Mouse (Mus musculus): ENCODE results near the gene Rhpn2. TPM values are rescaled to one million over a fixed set of nuclear protein-coding genes. Genes with fewer than 3 reads are reported as not detected.
A peak's percentile ranks its signal among the peaks of the same experiment; 100 is the strongest.

Gene Rhpn2
- polyA plus RNA-seq, 1 experiment from 2014 or later, result not detected

DNA sequence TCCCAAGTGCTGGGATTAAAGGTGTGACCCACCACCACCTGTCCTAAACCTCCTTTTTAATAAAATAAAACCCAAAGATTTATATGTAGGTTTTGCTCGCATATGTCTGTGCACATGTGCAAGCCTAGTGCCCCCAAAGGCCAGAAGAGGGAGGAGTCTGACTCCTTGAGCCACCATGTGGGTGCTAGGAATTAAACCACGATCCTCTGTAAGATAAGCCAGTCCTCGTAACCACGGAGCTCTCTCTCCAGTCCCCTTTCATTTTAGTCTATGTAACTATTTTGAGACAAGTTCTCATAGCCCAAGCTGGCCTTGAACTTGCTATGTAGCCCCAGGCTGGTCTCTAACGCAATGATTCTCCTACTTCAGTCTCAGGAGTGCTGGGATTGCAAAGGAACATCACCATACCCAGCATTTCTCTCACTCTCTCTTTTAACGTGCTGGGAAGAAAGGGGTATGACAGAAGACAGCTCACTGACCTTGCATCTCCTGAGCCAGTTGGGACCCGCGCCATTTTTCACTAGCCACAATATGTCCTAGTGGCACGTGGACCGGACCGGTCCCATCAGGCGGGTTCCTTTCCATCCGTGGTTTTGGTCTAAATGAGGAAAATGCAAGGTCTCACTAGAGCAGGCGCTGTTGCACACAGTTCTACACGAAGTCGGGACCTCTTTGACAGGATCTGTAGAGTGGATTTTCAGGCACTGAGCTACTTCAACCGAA, 61.9 kb downstream of the Rhpn2 start:
- no peaks in the 10 kb centered on the region for H3K79me2 ChIP-seq (ENCODE audit: inconsistent target)
- peak overlapping the region; percentile 88 for H3K4me3 ChIP-seq (ENCODE audit: inconsistent target)
- H3K36me3 ChIP-seq (ENCODE audit: inconsistent target), result peaks cover 19% of the 10 kb centered on the region; the same call in 1 of the 2 replicates
- 10% methylated on average over 17 of the region's 17 CpGs for WGBS (ENCODE audit: missing documents)
- H3K27ac ChIP-seq, result peak overlapping the region; percentile 49

DNA sequence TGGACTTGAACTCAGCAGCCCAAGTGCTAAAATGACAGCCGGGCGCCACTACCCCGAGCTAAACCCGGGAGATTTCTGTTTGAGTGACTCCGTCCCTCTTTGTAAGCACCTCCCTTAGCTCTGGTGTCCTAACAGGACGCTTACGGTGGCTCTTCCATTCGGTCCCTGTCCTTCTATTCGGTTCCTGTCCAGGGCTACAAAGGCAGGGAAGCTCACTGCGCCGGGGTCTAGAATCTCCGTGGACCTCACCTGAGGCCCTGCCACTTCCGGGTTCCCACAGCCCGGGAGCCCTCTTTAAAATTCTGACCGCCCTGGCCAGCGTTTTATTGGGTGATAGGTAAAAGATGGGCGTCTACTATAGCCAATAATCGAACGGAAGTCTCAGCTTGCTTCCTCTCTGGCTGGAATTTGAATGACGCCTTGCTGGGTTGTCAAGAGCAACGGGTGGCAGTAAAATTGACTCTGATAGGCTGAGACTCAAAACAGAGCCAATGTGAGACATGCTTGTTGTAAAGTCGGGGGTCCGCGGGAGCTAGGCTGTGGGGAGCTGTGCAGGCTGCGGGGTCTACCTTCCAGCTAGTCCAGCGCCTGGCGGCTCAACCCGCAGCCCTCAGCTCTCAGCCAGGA, 62.7 kb downstream of the Rhpn2 start, which contains the start of the genes Faap24 and Cep89:
Gene Faap24, minus strand, starts transcription at position 295 of the 627 bp plus-strand sequence.
Gene Cep89, plus strand, starts transcription at position 494 of the 627 bp plus-strand sequence.
- under 1% methylated on average over 28 of the region's 28 CpGs for WGBS (ENCODE audit: missing documents)
- peak within 1 kb of the TSS; percentile 49 for H3K27ac ChIP-seq
- H3K36me3 ChIP-seq (ENCODE audit: inconsistent target), result peaks cover 19% of the 10 kb centered on the region; the same call in 1 of the 2 replicates
- H3K79me2 ChIP-seq (ENCODE audit: inconsistent target), result no peaks in the 10 kb centered on the region
- H3K4me3 ChIP-seq (ENCODE audit: inconsistent target), result peak within 1 kb of the TSS; percentile 88

DNA sequence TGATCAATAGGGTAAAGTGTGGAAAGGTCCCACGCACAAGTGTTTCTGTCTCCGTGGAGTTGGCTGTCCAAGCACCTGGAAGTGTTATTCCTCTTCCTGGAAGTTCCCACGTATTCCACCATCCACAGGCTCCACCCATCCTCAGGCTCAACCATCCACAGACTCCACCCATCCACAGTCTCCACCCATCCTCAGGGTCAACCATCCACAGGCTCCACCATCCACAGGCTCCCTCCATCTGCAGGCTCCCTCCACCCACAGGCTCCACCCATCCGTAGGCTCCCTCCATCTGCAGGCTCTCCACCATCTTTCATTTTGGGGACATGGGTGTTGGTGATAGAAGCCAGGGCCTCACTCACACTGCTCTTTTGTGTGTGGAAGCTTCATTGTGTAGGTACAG, 67.2 kb downstream of the Rhpn2 start:
- 100% methylated on average over 4 of the region's 4 CpGs for WGBS (ENCODE audit: missing documents)
- no peak overlapping the region for H3K4me3 ChIP-seq (ENCODE audit: inconsistent target)
- no peak overlapping the region for H3K27ac ChIP-seq
- no peaks in the 10 kb centered on the region for H3K36me3 ChIP-seq (ENCODE audit: inconsistent target)
- no peaks in the 10 kb centered on the region for H3K79me2 ChIP-seq (ENCODE audit: inconsistent target)

DNA sequence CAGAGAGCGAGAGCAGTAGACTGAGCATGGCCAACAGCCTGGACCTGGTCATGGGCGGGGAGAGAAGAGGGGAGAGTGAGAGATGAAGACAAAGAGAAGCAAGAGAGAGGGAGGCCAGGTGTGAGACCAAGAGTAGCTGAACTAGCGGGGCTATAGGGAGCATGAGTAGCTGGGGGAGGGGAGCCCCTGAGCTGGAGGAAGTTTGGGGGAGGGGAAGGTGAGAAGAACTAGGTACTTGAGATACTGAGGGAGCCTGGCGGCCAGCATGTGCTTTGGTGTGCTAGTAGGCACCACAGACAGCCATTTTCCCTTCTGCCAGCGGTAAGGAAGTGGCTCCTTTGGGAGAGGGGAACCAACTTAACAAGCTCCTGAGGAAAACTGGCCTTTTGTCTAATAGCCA, 81.3 kb downstream of the Rhpn2 start:
- Histone ChIP-seq H3K27ac (no peak overlapping the region), H3K4me3 (ENCODE audit: inconsistent target) (no peak overlapping the region), H3K36me3 (ENCODE audit: inconsistent target) (no peaks in the 10 kb centered on the region), H3K79me2 (ENCODE audit: inconsistent target) (no peaks in the 10 kb centered on the region)
- 93% methylated on average over 4 of the region's 5 CpGs for WGBS (ENCODE audit: missing documents)

DNA sequence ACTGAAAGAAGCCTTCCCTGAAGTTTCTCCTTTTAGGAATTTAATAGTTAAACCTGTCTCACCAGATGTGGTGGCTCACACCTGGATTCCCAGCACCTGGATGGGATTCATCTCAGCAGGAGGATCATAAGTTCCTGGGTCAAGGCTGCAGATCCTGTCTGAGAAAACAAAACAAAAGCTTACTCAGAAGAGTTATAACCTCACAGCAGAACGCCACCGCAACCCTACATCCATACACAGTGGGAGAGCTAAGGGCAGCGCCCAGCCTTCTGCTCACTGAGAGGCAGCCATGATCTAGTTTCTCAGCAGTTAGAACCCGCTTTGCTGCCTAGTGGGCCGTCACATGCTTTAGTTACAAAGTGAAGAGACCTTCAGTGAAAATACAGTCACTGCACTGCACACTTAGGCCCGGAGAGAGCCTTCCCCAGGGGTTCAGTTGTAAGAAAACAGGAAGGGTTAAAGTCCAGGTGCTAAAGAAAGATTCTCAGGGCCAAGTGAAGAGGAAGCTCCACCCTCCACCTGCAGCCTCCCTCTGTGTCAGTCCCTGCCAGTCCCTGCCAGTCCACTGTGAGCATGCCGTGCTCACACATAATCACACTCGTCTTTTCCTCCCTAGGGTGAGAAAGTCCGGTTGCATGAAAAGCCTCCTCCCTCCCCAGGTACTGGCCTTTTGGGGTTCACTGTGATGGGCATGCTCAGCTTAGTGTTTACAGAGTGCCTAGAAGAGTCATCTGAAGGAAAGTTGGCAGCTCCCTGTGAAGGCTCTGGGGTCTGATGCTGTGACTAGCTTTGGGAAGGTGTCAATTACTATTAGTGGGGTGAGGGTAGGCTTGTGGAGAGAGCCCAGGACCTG, 82.1 kb downstream of the Rhpn2 start:
- H3K36me3 ChIP-seq (ENCODE audit: inconsistent target), result no peaks in the 10 kb centered on the region
- H3K27ac ChIP-seq, result no peak overlapping the region
- 94% methylated on average over 9 of the region's 9 CpGs for WGBS (ENCODE audit: missing documents)
- no peak overlapping the region for H3K4me3 ChIP-seq (ENCODE audit: inconsistent target)
- H3K79me2 ChIP-seq (ENCODE audit: inconsistent target), result no peaks in the 10 kb centered on the region

DNA sequence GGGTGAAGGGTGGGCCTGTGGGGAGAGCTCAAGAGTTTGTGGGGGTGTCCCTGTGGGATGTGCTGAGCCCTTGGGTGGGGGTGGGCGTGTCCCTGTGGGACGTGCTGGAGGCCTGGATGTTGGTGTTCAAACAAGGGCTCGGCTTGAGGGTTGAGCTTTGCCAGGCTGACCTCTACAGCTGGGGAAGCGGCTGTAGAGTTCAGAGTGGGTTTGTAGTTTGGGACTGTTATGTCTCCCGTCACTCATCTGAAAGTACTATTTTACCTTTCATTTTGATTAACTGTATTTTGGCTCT, 82.6 kb downstream of the Rhpn2 start:
- no peak overlapping the region for H3K4me3 ChIP-seq (ENCODE audit: inconsistent target)
- H3K27ac ChIP-seq, result no peak overlapping the region
- H3K79me2 ChIP-seq (ENCODE audit: inconsistent target), result no peaks in the 10 kb centered on the region
- WGBS (ENCODE audit: missing documents), result 87% methylated on average over 5 of the region's 5 CpGs
- H3K36me3 ChIP-seq (ENCODE audit: inconsistent target), result no peaks in the 10 kb centered on the region

DNA sequence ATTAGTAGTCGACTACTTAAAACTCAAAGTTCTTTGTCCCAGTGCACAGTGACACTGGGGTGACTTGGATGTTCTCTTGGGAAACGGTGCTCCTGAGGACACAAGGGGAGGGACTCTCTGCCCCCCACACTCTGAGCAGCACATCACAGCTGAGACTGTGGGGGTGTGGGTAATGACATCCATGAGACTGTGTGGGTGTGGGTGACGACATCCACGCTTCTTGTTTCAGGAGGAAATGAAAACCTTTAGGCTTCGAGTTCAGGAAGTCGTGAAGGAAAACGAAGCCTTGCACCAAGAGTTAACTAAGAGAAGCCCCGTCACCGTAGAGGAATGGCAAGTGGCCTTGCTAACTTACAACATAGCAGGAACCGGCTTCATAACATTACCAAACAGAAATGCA, 89.1 kb downstream of the Rhpn2 start:
- WGBS (ENCODE audit: missing documents), result 75% methylated on average over 6 of the region's 10 CpGs
- no peaks in the 10 kb centered on the region for H3K79me2 ChIP-seq (ENCODE audit: inconsistent target)
- no peaks in the 10 kb centered on the region for H3K36me3 ChIP-seq (ENCODE audit: inconsistent target)
- H3K27ac ChIP-seq, result no peak overlapping the region
- no peak overlapping the region for H3K4me3 ChIP-seq (ENCODE audit: inconsistent target)

DNA sequence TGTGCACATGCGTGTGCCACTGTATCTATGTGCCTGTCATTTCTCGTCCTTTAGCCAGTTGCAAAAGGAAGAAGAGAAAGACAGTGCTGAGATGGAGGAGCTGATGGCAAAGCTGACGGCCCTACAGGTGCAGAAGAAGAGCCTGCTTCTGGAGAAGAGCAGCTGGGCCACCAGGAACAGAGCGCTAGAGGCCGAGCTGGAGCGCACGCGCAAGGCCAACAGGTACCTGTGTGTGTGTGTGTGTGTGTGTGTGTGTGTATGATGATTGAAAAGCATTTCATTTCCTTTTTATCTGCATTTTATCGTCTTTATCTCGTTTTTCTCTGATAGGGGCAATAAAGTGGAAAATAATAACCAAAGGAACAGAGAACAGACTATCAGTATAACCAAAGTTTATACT, 94.2 kb downstream of the Rhpn2 start:
- Histone ChIP-seq H3K36me3 (ENCODE audit: inconsistent target) (peaks cover 10% of the 10 kb centered on the region; the same call in 1 of the 2 replicates), H3K27ac (no peak overlapping the region), H3K4me3 (ENCODE audit: inconsistent target) (no peak overlapping the region), H3K79me2 (ENCODE audit: inconsistent target) (no peaks in the 10 kb centered on the region)
- WGBS (ENCODE audit: missing documents), result 100% methylated on average over 10 of the region's 10 CpGs

DNA sequence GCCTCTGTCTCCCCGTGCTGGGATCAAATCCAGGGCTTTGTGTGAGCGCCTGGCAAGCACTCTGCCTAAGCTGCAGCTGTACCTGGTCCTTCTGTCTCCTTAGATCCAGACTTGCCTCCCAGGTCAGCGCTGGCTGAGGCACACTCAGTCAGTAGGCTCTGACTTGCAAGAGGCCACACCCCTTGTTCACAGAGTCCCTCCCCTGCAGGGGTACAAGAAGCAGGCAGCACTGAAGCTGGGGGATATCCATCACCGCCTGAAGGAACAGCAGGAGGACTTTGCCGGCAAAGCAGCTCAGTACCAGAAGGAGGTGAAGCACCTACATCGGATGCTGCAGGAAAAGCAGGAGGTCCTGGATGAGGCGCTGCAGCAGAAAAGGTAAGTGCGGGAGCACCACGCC, 101.3 kb downstream of the Rhpn2 start:
- no peak overlapping the region for H3K4me3 ChIP-seq (ENCODE audit: inconsistent target)
- peaks cover 10% of the 10 kb centered on the region; the same call in 1 of the 2 replicates for H3K36me3 ChIP-seq (ENCODE audit: inconsistent target)
- WGBS (ENCODE audit: missing documents), result 94% methylated on average over 9 of the region's 9 CpGs
- no peak overlapping the region for H3K27ac ChIP-seq
- no peaks in the 10 kb centered on the region for H3K79me2 ChIP-seq (ENCODE audit: inconsistent target)

Other genes starting within 250 kb of the Rhpn2 start
- 58.4 to 104 TPM (median 95.9 TPM) in 3 replicates for gene Cebpa, start 214.9 kb upstream of the Rhpn2 start, polyA plus RNA-seq (2018)
- gene Slc7a10, start 147.8 kb upstream of the Rhpn2 start, polyA plus RNA-seq (2018), result not detected in 3 replicates
- gene Lrp3, start 118.7 kb upstream of the Rhpn2 start, polyA plus RNA-seq (2018), result not detected in 3 replicates
- 7.7 to 13.2 TPM (median 10.5 TPM) in 3 replicates for gene Gpatch1, start 15.7 kb upstream of the Rhpn2 start, polyA plus RNA-seq (2018)
- 5.4 to 10.3 TPM (median 8.4 TPM) in 3 replicates for gene Faap24, start 62.7 kb downstream of the Rhpn2 start, polyA plus RNA-seq (2018)
- 4.7 to 9.8 TPM (median 6.2 TPM) in 3 replicates for gene Cep89, start 62.9 kb downstream of the Rhpn2 start, polyA plus RNA-seq (2018)
- not detected in 3 replicates for gene Slc7a9, start 114.6 kb downstream of the Rhpn2 start, polyA plus RNA-seq (2018)
- 0.17 TPM in 1 of 3 replicates, not detected in the others for gene Tdrd12, start 203.6 kb downstream of the Rhpn2 start, polyA plus RNA-seq (2018)
- gene Nudt19, start 222.1 kb downstream of the Rhpn2 start, polyA plus RNA-seq (2018), result 23.5 to 38.0 TPM (median 30.5 TPM) in 3 replicates

All from macrophage (primary cell).